Mouse (Mus musculus) megakaryocyte-erythroid progenitor cell, adult 5-6 weeks (primary cell): ENCODE data around the gene Flot2. TPM values are rescaled to one million over a fixed set of nuclear protein-coding genes. Genes with fewer than 3 reads are reported as not detected.
"Not testable (repeated sequence)": the region's sequence is repeated elsewhere in the genome, so short reads cannot be mapped to it uniquely, and the experiment has no call there.

Experiments
- ATAC-seq: replicated peaks from 2 replicates; pipeline ENCODE4 v1.8.0; 2016; ENCODE audit warnings: mild to moderate bottlenecking, inconsistent platforms; ENCODE audit not compliant: severe bottlenecking, poor library complexity, low FRiP score, low TSS enrichment
- total RNA-seq, 2 experiments: library from RNA; stranded (forward) in 1 of 2; stranded (reverse) in 1 of 2; fragments of 200-1000, 215-1000 nt in 1 of 2; fragments of >200 nt in 1 of 2; fragmentation: Nextera tagmentation in 1 of 2; gene quantifications; 2 replicates each; pipeline ENCODE4 v1.2.3; 2014 to 2017

The Flot2 gene
- total RNA-seq (2014; fragmentation: Nextera tagmentation) (19.2 and 19.7 TPM in 2 replicates), total RNA-seq (2017) (23.2 and 23.6 TPM in 2 replicates)

DNA sequence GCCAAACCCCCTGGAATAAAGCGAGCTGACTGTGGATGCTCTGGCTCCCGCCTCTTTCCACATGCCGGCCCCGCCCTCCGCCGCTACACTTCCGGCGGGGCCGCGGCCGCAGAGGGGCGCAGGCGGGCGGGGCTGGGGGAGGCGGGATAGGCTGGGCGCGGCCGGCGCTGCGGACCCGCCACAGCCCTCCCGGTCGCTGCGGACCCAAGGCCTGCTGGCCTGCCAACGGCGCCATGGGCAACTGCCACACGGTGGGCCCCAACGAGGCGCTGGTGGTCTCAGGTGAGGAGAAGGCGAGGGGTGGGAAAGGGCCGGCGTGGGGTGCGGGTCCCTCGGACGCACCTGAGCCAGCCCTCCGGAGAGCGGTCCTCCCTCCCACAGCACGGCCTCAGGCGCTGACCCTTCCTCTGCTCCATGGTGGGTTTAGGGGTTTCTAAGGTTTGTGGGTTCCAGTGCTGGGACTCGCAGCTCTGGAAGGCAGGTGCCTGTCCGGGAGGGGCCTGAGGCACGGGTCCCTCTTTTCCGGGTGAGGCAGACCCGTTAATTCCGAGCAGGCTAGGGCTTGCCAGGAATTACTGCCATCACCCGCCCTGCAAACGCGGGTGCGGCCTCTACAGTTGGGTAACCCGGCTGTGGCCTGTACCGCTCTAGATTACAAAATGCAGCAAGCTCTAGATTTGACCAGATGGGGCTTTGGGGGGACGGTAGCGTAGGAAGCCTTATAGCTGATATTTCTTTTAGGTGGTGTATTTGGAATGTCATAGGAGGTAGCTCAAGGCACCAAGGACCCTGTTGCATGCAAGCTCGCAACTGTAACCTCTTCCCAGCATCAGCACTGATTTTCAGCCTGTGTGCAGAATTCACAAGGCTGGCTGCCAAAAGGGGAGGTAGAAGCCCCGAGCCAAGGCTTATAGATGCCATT lies at the start of gene Flot2:
Gene Flot2 (plus strand): TSS at position 101 of the 922 bp plus-strand sequence.
- ATAC-seq = peak; percentile 61

DNA sequence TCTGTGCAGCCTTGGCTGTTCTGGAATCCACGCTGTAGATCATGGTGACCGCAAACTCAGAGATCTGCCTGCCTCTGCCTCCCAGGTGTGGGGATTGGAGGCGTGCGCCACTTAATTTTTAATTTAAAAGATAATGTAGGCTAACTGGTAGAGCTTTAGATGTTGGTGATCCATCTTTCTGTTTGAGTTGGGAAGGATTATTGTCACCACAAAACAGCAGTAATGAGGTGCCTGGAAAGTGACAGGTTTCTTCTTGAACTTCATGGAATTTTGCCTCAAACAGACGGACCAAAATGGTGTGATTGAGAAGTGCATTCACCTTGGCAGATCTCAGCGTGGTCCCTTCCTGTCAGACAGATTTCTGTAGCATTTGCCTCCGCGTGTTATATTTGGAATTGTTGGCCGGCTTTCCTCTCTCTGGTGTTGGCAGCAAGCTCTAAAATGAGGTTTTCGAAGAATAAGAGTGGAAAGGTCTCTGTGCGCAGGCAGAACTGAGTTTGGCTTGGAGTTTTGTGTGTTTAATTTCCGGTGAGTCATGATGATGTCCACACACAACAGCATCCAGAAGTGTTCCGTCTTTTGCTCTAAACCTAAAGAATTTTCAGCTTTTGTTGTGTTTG lies 48.5 kb upstream of the Flot2 start:
- ATAC-seq = no peak

DNA sequence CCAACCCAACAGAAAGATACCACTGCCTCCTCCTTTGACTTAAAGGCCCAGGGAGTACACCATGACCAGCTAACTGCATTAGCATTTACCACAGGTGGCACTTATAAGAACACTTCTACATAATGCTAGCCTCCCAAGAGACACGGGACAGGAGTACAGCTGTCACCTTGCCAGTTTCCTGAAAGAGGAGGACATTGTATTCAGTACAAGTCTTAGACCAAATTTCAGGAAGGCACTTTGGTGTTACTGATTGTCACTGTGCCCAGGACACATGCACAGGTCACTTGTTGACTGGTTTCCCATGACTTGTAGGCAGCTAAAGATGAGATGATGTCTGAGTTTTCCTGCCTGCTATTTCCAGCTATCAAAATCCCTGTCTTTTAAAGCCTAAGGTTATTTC lies 42.2 kb upstream of the Flot2 start:
- ATAC-seq = no peak

DNA sequence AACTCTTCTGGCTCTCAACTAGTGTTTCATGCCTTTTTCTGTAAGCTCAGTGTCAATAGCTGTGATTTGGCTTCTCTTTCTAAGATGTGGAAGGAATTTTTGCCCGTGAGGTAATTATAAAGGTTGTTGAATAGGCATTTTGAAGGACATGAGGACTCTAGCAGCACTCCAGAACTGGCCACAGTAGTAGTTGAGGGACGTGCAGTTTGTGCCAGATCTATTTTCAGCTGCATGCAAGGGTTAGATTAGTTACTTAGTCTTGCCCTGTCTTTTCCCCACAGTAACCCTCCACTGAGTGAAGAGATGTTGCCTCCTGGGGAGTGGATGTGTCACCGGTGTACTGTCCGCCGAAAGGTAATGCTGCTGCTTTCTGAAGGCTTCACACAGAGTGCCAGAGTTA lies 31.3 kb upstream of the Flot2 start:
- no peak for ATAC-seq

DNA sequence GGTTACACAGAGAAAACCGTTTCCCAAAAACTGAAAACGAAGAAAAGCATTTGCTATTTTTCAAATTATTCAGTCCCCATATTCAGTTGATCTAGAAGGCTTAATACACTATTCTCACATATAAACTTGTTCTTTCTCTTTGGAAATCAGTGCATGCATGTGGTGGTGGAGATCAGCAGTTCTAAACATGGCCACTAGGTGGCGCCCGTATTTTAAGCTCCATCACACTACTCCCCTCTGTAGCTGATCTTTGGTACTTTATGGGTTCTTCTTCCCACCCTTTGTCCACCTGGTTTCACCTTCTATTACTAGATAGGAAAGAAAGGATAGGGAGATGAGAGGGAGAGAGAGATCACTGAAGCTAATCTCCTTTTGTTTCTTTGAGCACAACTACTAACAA lies 18.1 kb upstream of the Flot2 start:
- peak; percentile 60; the same call in 1 of the 2 replicates for ATAC-seq

DNA sequence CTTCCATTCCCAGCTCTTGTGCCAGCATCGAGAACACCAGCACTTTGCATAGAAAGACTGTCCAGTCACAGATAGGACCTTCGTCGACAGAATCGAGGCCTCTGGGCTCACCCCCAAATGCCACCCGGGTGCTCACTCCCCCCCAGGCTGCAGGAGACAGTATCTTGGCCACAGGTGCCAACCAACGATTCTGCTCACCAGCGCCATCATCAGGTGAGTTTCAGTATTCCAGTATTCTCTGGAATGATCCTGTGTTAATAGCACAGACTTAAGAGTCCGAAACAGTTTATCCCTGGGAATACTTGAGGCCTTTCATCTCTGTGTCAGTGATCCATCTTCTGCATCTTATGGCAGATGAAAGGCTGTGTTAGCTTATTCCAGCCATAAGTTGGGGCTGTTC lies 14.1 kb upstream of the Flot2 start:
- ATAC-seq = 0 out of 2 replicates have a peak, but pooled peaks have one; percentile 51

DNA sequence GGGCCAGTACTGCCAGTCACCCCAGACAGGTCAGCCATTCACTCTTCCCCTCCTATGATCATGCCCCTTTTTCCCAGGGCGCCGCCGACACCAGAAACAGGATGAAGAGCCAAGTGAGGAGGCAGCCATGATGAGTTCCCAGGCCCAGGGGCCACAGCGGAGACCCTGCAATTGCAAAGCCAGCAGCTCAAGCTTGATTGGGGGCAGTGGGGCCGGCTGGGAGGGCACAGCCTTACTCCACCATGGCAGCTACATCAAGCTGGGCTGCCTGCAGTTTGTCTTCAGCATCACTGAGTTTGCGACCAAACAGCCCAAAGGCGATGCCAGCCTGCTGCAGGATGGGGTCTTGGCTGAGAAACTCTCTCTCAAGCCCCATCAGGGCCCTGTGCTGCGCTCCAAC lies 8.5 kb upstream of the Flot2 start:
- ATAC-seq = no peak

DNA sequence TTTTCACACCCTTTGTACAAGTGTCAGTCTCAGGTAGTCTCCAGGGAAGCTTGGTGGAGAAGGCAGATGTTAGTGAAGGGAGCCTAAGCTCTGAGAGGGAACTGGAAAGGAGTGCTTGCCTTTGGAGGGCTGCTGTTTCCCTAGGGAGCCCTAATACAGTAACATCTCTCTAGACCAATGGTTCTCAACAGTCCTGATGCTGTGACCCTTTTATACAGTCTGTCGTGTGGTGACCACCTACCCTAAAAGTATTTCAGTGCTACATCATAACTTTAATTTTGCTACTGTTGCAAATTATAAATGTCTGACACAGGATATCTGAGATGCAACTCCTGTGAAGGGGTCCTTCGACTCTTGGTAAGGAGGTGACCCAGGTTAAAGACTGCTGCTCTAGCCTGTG lies 7.1 kb upstream of the Flot2 start:
- no peak for ATAC-seq

DNA sequence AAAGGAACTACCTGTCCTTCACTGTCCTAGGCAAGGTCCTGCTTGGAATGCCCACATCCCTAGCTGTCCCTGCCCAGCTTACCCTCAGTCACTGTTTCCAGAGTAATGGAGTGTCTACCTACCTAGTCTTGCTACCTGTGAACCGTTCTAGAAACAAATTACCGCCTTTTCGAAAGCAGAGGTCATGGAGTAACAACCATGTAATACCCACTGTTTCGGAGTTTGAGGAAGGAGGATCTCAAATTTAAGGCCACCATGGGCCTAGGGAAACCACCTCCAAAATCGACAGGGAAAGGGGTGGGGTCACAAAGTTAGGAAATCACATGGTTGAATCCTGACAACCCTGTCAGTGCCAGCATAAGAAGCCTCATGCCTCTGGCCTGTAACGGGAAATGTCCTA lies 6.3 kb upstream of the Flot2 start:
- no peak for ATAC-seq

DNA sequence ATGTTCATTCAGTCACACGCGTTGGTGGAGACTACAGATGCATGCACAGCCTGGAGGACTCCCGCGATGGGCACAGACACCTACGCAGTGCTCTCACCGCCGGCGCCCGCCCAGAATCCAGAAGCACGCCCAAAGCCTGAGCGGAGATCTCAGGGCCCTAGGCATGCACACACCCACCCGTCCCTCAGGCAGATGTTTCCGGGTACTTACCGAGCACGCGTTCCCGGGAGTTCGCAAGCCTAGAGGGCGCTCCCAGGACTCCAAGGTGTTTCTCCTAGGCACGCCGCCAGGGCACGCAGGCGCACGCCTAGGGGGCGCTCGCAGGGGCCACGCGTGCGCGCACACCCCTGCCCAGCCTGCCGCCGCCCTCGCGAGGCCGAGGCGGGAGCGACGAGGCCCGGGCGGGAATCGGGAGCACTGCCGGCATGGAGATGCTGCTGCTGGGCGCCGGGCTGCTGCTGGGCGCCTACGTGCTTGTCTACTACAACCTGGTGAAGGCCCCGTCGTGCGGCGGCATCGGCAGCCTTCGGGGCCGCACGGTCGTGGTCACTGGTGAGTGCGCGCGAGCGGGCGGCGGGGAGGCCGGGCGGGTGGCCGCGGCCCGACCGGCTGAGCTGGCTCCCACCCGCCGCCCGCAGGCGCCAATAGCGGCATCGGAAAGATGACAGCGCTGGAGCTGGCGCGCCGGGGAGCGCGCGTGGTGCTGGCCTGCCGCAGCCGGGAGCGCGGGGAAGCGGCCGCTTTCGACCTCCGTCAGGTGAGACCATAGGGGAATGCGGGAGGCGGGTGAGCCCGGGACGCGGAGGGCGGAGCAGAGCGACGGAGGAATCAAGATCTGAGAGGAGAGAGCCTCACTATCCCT lies 5.6 kb upstream of the Flot2 start, which contains the start of gene Dhrs13:
Gene Dhrs13 (plus strand): TSS at position 334 of the 862 bp plus-strand sequence.
- ATAC-seq = peak; percentile 92

DNA sequence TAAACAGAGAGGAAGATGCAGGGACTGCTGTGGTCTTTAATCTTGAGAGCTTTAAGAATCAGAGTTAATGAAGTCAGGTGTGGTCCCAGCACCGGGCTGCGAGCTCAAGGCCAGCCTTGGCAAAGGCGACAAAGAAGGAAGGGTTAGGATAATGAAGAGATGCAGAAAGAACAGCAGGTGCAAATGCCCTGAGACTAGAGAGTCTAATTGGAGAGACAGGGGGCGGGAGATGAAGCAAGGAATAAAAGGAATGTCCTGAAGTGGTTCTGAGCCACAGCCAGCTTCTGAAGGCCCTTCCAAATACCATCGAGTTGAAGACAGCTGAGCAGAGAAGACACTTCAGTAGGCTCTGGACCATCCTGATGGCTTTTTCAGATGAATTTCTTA lies 4.9 kb upstream of the Flot2 start:
- no peak for ATAC-seq

DNA sequence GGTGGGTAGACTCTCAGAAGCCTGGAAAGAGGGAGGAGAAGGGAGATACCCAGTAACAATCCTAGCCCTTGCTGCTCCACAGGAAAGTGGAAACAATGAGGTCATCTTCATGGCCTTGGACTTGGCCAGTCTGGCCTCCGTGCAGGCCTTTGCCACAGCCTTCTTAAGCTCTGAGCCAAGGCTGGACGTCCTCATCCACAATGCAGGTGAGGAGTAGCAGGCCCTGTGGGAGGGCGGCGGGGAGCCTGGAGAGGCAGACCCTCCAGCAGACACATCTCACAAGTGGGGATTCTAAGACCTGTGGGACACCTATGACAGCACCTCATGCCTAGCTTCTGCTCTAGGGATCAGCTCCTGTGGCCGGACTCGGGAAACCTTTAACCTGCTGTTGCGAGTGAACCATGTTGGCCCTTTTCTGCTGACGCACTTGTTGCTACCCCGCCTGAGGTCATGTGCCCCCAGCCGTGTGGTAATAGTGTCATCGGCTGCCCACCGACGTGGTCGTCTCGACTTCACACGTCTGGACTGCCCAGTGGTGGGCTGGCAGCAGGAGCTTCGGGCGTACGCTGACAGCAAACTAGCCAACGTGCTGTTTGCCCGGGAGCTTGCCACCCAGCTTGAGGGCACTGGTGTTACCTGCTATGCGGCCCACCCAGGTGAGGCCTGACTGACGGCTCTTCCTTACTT lies 3.7 kb upstream of the Flot2 start:
- ATAC-seq = no peak

DNA sequence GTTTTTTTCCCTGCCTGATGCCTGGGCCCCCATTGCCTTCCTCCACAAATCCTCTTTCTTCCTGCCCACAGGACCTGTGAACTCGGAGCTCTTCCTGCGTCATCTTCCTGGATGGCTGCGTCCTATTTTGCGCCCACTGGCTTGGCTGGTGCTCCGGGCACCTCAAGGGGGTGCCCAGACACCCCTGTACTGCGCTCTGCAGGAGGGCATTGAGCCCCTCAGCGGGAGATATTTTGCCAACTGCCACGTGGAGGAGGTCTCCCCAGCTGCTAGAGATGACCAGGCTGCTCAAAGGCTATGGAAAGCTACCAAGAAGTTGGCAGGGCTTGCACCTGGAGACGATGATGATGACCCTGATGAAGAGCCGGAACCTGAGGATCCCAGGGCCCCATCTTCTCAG lies 940 bp upstream of the Flot2 start:
- no peak for ATAC-seq

DNA sequence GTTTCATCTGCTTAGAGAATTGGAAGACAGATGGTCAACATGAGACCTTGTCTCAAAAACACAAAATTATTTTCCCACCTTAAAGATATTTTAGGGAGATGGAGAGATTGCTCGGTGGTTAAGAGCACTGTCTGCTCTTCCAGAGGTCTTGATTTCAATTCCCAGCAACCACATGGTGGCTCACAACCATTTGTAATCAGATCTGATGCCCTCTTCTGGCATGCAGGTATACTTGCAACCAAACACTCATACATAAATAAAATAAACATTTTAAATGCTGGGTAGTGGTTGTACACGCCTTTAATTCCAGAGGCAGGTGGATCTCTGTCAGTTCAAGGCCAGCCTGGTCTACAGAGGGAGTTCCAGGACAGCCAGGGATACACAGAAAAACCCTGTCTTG lies 3.1 kb downstream of the Flot2 start:
- no peak for ATAC-seq

DNA sequence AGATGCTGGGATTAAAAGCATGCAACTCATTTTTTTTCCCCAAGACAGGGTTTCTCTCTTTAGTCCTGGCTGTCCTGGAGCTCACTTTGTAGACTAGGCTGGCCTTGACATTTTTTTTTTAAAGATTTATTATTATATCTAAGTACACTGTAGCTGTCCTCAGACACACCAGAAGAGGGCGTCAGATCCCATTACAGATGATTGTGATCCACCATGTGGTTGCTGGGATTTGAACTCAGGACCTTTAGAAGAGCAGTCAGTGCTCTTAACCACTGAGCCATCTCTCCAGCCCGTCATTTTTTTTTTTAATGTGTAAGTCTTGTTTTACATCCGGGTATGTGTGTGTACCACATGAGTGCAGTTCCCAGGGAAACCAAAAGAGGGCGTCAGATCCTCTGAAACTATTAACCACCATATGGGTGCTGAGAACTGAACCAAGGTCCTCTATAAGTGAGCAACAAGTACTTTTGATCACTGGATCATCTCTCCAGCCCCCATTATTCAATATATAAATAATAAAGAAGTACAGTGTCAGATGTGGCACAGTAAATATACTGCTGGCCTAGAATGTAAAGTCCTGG lies 4.6 kb downstream of the Flot2 start:
- not testable (repeated sequence) for ATAC-seq

DNA sequence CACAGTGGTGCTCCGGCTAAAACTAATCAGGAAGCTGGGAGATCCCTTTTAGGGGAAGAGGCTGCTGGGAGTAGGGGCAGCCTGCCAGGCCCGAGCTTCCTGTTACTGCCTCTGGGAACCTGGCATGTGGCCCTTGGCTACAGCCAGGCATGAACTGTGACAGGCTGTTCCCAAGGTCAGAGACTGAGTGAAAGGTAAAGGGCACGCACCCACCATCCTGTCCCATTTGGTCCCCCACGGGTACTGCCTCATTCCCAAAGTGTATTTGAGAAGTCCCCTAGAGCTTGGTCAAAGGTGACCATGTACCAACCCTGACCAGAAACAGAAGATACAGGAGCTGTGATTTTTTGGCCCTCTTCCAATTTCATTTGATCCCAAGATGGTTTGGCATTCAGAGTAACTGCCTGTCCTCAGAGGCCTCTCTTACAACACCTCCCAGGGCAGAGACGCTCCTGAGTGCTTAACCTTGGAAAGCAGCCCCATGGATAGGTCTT lies 7.1 kb downstream of the Flot2 start:
- no peak for ATAC-seq

DNA sequence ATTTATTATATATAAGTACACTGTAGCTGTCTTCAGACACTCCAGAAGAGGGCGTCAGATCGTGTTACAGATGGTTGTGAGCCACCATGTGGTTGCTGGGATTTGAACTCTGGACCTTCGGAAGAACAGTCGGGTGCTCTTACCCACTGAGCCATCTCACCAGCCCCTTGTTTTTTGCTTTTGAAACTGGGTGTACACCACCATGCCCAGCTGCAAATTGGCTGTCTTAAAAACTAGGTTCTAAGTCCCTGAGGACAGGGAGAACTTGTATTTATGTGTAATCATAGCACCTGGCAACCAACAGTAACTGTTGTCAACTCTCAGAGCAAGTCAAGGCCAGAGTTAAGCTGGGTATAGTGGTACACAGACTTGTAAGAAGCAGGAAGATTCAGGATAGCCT lies 10.9 kb downstream of the Flot2 start:
- ATAC-seq = not testable (repeated sequence)

DNA sequence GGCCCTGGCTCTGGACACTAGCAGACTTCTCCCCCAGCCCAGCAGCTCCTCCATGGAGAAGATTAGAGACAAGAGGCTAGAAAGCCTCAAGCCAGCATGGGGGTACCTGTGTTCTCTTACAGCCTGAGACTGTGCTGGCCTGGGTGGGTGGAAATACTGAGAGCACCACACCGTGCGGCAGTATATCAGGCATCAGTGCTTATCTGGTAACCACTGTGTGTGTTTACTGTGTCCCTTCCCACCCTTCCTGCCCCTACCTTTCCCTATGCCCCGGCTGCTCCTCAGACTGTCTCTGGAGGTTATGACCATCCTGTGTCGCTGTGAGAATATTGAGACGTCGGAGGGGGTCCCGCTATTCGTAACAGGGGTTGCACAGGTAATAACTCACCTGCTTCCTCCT lies 15.3 kb downstream of the Flot2 start:
- peak; percentile 50; the same call in 1 of the 2 replicates for ATAC-seq

DNA sequence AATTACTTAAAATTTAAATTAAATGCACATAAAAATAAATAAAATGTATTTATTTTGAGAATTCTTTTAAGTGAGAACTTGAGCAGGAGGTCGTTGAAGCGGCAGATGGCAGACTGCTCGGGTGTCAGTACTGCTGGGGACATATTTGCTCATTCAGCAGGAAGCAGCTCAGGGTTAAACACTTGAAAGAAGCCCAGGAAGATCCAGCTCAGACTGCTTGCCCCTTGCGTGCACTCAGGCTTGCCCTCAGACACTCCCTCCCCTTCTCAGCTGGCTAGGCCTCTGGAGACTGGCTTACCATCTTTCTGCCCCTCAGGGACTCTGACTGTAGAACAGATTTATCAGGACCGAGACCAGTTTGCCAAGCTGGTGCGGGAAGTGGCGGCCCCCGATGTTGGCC lies 19.2 kb downstream of the Flot2 start:
- ATAC-seq = no peak
